Mouse (Mus musculus) bone marrow, adult 2 months (tissue): ENCODE measurements at regions not wholly inside any gene's neighbourhood (a gene's known extent, or its start where the extent isn't known, plus 50 kb on each side); places are given as distances from the start of the nearest gene placed in this dataset.

Experiments used
- H3K27ac ChIP-seq: fragments of 200-500 bp; 2 replicates; pipeline ENCODE4 v1.5.1; 2012; ENCODE audit warnings: low read depth, mild to moderate bottlenecking, control low read depth, inconsistent platforms, low read length; ENCODE audit not compliant: control insufficient read depth, poor library complexity, insufficient read depth
- H3K4me1 ChIP-seq: fragments of 200-500 bp; 2 replicates; pipeline ENCODE4 v1.6.1; 2011; ENCODE audit warnings: low read length; ENCODE audit not compliant: control insufficient read depth, insufficient read depth
- H3K4me3 ChIP-seq: fragments of 200-500 bp; replicated peaks from 2 replicates; pipeline ENCODE3; 2011; ENCODE audit warnings: mild to moderate bottlenecking, low read depth, low read length, control low read depth; ENCODE audit not compliant: control insufficient read depth
- CTCF ChIP-seq: fragments of 200-500 bp; IDR thresholded peaks from 2 replicates; pipeline ENCODE4 v1.5.1; 2011; ENCODE audit warnings: low read length, control low read depth; ENCODE audit not compliant: control insufficient read depth, insufficient read depth
- POLR2A ChIP-seq: fragments of 200-500 bp; IDR thresholded peaks from 2 replicates; pipeline ENCODE4 v1.6.1; 2011; ENCODE audit warnings: low read depth, mild to moderate bottlenecking, control low read depth, low read length, borderline replicate concordance; ENCODE audit not compliant: control insufficient read depth
- WGBS: fragments of 180-500 bp; shearing (Covaris S2); methylation state at CpG from one replicate; pipeline ENCODE4 v1.1.7; 2018; 5-methylcytosine and 5-hydroxymethylcytosine counted together

- H3K27ac ChIP-seq = no peak overlapping the region
- TF ChIP-seq POLR2A = no peak
- TF ChIP-seq CTCF = no peak
- no peak overlapping the region for H3K4me3 ChIP-seq
- no peaks in the 10 kb centered on the region for H3K4me1 ChIP-seq
- 20% methylated on average over 4 of the region's 4 CpGs for WGBS
Measured at GRCm38 (mm10) chr1:127085988-127086387, 118.8 kb upstream of the Mgat5 start.

- Histone ChIP-seq H3K27ac (no peak overlapping the region), H3K4me3 (no peak overlapping the region), H3K4me1 (no peaks in the 10 kb centered on the region)
- WGBS = 26% methylated on average over 3 of the region's 3 CpGs
- TF ChIP-seq POLR2A (no peak), CTCF (no peak)
Measured at GRCm38 (mm10) chr1:127083761-127084308, 121.0 kb upstream of the Mgat5 start.

DNA sequence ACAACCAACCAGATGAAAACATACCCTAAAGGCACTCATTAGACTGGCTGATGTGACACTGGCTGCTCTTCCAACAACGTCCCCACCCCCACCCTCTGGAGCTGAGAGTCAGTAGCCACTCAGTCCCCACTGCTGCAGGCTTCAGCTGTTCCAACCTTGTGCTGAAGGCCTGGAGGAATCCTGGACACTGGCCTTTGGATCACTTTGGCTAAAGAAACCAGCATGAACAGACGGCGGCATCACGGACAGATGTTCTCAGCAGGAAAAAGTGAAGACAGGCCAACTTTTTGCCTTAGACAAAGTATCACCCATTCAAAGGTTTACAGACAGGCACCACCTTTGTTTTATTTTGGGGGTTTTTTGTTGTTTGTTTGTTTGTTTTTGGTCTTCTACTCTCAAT is 125.8 kb upstream of the Mgat5 start:
- WGBS = 82% methylated on average over 4 of the region's 4 CpGs
- Histone ChIP-seq H3K4me1 (no peaks in the 10 kb centered on the region), H3K27ac (no peak overlapping the region; the same call in 1 of the 2 replicates), H3K4me3 (no peak overlapping the region)
- TF ChIP-seq POLR2A = no peak
- TF ChIP-seq CTCF = no peak

DNA sequence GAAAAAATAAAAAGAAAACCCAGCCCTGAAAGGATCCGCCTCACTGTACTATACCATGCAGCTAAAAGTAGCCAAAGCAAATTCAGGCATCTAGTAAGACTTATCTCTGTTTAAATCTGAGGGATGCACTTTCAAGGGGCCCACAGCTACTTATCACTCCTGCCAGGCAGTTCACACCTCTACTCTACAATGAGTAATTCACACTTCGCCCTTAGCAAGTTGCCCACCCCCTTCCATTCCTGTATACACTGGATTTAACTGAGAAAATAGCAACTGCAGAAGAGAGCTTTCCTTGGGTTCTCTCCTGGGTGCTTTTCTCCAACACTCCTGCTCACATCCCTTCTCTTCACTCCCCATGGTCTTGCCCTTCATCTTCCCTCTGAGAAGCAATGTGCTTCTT is 142.4 kb upstream of the Mgat5 start:
- WGBS = 74% methylated on average over 2 of the region's 2 CpGs
- no peak overlapping the region for H3K27ac ChIP-seq
- TF ChIP-seq POLR2A (no peak), CTCF (no peak)
- H3K4me3 ChIP-seq = no peak overlapping the region
- H3K4me1 ChIP-seq = no peaks in the 10 kb centered on the region

DNA sequence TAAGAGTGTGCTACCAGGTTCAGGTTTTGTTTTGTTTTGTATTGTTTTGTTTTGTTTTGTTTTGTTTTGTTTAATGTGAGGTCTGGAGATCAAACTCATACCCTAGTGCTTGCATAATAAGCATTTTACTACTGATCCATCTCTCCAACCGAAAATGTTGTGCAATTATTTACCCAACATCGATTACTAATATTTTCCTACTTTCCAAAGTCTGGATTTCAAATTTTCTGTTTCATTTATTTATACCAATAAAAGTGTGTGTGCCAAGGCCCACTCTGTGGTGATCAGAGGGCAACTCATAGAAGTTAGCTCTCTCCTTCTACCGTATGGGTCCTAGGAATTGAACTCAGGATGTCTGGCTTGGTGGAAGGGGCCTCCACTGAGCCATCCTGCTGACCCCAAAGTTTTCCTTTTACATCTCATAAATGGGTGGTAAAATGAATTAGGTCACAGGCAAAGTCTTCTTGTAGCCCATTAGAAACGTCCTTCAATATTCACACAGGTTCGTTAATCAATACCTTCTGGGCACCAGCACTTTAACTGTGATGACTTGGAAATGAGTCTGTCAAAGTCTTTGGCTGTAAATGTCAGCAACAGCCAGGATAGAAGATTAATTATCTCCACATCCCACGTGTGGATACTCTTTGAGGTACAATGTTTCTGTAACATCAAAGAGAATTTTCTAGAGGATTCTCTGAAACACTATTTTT is 158.9 kb upstream of the Mgat5 start:
- TF ChIP-seq CTCF = no peak
- TF ChIP-seq POLR2A = no peak
- H3K4me1 ChIP-seq = no peaks in the 10 kb centered on the region
- WGBS = 69% methylated on average over 6 of the region's 6 CpGs
- H3K27ac ChIP-seq = no peak overlapping the region
- no peak overlapping the region for H3K4me3 ChIP-seq

GRCm38 (mm10) chr1:127034748-127035147 is 170.1 kb upstream of the Mgat5 start:
- no peak for TF ChIP-seq CTCF
- TF ChIP-seq POLR2A = no peak
- Histone ChIP-seq H3K27ac (no peak overlapping the region), H3K4me3 (no peak overlapping the region), H3K4me1 (no peaks in the 10 kb centered on the region)
- WGBS = 83% methylated on average over 2 of the region's 2 CpGs

- TF ChIP-seq CTCF = no peak
- TF ChIP-seq POLR2A = no peak
- no peak overlapping the region for H3K4me3 ChIP-seq
Measured at GRCm38 (mm10) chr1:127031563-127031962, 173.3 kb upstream of the Mgat5 start.

DNA sequence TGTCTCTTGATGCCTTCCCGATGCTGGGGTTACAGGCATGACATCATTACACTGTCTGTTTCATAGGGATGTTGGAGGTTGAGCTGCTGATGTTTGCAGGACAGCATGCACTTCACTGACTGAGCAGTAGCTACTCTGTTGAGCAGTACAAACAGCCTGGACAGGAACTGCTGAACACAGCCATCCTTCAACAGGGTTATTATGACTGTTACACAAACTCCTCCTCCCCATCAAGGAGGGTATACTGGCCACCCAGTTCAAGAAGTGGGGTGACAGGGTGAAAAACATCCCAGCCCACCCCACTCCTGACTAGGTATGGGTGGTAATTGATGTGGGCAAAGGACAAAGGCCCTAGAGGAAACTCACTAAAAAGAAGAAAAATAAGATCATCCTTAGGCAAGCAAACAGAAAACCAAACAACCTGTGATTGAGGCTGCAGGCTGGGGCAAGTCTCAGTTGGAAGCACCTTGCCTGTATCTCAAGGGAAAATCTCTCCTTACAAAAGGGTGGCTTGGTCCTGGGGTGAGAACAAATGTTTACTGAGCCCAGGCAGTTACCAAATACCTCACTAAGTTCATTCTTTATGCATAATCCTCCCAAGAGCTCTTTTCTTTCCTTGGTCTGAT is 175.8 kb upstream of the Mgat5 start:
- no peak overlapping the region for H3K27ac ChIP-seq
- no peaks in the 10 kb centered on the region for H3K4me1 ChIP-seq
- 81% methylated on average over 1 of the region's 1 CpGs for WGBS
- no peak for TF ChIP-seq POLR2A
- TF ChIP-seq CTCF = no peak
- no peak overlapping the region for H3K4me3 ChIP-seq

More at GRCm38 (mm10) chr1:127031563-127031962, 173.3 kb upstream of the Mgat5 start:
- Histone ChIP-seq H3K27ac (no peak overlapping the region), H3K4me1 (no peaks in the 10 kb centered on the region)
- 40% methylated on average over 4 of the region's 4 CpGs for WGBS

GRCm38 (mm10) chr1:127023100-127023499 is 181.7 kb upstream of the Mgat5 start:
- Histone ChIP-seq H3K4me3 (no peak overlapping the region), H3K4me1 (no peaks in the 10 kb centered on the region), H3K27ac (no peak overlapping the region)
- TF ChIP-seq CTCF = no peak
- TF ChIP-seq POLR2A = no peak
- WGBS = 64% methylated on average over 3 of the region's 3 CpGs

GRCm38 (mm10) chr1:127017698-127018097 is 187.1 kb upstream of the Nckap5 start:
- no peak overlapping the region for H3K4me3 ChIP-seq
- 43% methylated on average over 2 of the region's 2 CpGs for WGBS
- no peaks in the 10 kb centered on the region for H3K4me1 ChIP-seq
- H3K27ac ChIP-seq = no peak overlapping the region
- TF ChIP-seq CTCF = no peak
- no peak for TF ChIP-seq POLR2A
